Mouse (Mus musculus) liver, embryonic 16.5 days (tissue): ENCODE measurements around the gene Cacnb4. TPM values are rescaled to one million over a fixed set of nuclear protein-coding genes. Genes with fewer than 3 reads are reported as not detected.

Experiments used
- ATAC-seq: fragments of 200-750 bp; cut with Nextera tagmentation; 2 replicates; pipeline ENCODE4 v1.8.0; 2017; ENCODE audit warnings: low read depth, mild to moderate bottlenecking, moderate number of reproducible peaks, moderate library complexity
- H3K27ac ChIP-seq: fragments of 300-500 bp; sonication (generic); 2 replicates; pipeline ENCODE4 v1.5.1; 2014; ENCODE audit warnings: mild to moderate bottlenecking, low read length
- H3K27me3 ChIP-seq: fragments of 300-500 bp; sonication (generic); 2 replicates; pipeline ENCODE4 v1.6.1; 2014; ENCODE audit warnings: low read depth, low read length, mixed read lengths; ENCODE audit not compliant: control insufficient read depth, insufficient read depth
- H3K36me3 ChIP-seq: fragments of 300-500 bp; sonication (generic); 2 replicates; pipeline ENCODE4 v1.6.1; 2014; ENCODE audit warnings: mild to moderate bottlenecking; ENCODE audit not compliant: control insufficient read depth, insufficient read depth
- H3K4me1 ChIP-seq: fragments of 300-500 bp; sonication (generic); 2 replicates; pipeline ENCODE4 v1.6.1; 2014; ENCODE audit warnings: low read depth, low read length, mixed read lengths; ENCODE audit not compliant: control insufficient read depth
- H3K4me2 ChIP-seq: fragments of 300-500 bp; sonication (generic); 2 replicates; pipeline ENCODE4 v1.6.1; 2014; ENCODE audit warnings: low read depth, low read length, mixed read lengths
- H3K4me3 ChIP-seq: fragments of 300-500 bp; sonication (generic); 2 replicates; pipeline ENCODE4 v1.5.1; 2014; ENCODE audit warnings: low read depth, mild to moderate bottlenecking, low read length
- H3K9ac ChIP-seq: fragments of 300-500 bp; sonication (generic); 2 replicates; pipeline ENCODE4 v1.6.1; 2014; ENCODE audit warnings: low read depth, low read length
- H3K9me3 ChIP-seq: fragments of 300-500 bp; sonication (generic); replicated peaks from 2 replicates; pipeline ENCODE4 v1.6.1; 2016; ENCODE audit warnings: low read length; ENCODE audit not compliant: control insufficient read depth
- WGBS: fragments of 180-500 bp; shearing (Covaris S2); extraction: QIAGEN DNeasy Blood & Tissue Kit; methylation state at CpG from one replicate; pipeline ENCODE4 v1.1.7; 2014; ENCODE audit not compliant: insufficient replicate concordance; 5-methylcytosine and 5-hydroxymethylcytosine counted together
- polyA plus RNA-seq: library from polyadenylated mRNA; unstranded; fragments of >200 nt; fragmentation: Nextera tagmentation; extraction: Ambion mirVana; gene quantifications from 2 replicates; pipeline ENCODE4 v1.2.1, GENCODE M21; 2015

The Cacnb4 gene
- polyA plus RNA-seq, 1 experiment from 2014 or later = 0.12 TPM

GRCm38 (mm10) chr2:52523056-52523715 lies 153.4 kb downstream of the Cacnb4 start:
- Histone ChIP-seq H3K9me3 (no peaks in the 10 kb centered on the region), H3K4me3 (no peak overlapping the region), H3K27me3 (no peaks in the 10 kb centered on the region), H3K9ac (no peak overlapping the region), H3K4me1 (no peaks in the 10 kb centered on the region), H3K4me2 (no peak overlapping the region), H3K27ac (no peak overlapping the region), H3K36me3 (no peaks in the 10 kb centered on the region)
- no peak for ATAC-seq
- 63% methylated on average over 7 of the region's 7 CpGs for WGBS

- no peak for ATAC-seq
- no peaks in the 10 kb centered on the region for H3K4me1 ChIP-seq
- H3K4me3 ChIP-seq = no peak overlapping the region
- no peak overlapping the region for H3K27ac ChIP-seq
- no peak overlapping the region for H3K9ac ChIP-seq
- H3K36me3 ChIP-seq = no peaks in the 10 kb centered on the region
- no peaks in the 10 kb centered on the region for H3K9me3 ChIP-seq
- no peak overlapping the region for H3K4me2 ChIP-seq
- WGBS = 56% methylated on average over 1 of the region's 1 CpGs
- H3K27me3 ChIP-seq = no peaks in the 10 kb centered on the region
These were observed 155.6 kb downstream of the Cacnb4 start for GRCm38 (mm10) chr2:52521012-52521411.

- no peak for ATAC-seq
- Histone ChIP-seq H3K9me3 (no peaks in the 10 kb centered on the region), H3K27me3 (no peaks in the 10 kb centered on the region)
These were observed 157.9 kb downstream of the Cacnb4 start for GRCm38 (mm10) chr2:52518740-52519139.

GRCm38 (mm10) chr2:52516534-52516933 lies 160.1 kb downstream of the Cacnb4 start:
- Histone ChIP-seq H3K27me3 (no peaks in the 10 kb centered on the region), H3K27ac (no peak overlapping the region), H3K36me3 (no peaks in the 10 kb centered on the region), H3K9ac (no peak overlapping the region), H3K9me3 (no peaks in the 10 kb centered on the region), H3K4me1 (no peaks in the 10 kb centered on the region), H3K4me3 (no peak overlapping the region), H3K4me2 (no peak overlapping the region)
- 65% methylated on average over 3 of the region's 3 CpGs for WGBS
- ATAC-seq = no peak

More at GRCm38 (mm10) chr2:52518740-52519139, 157.9 kb downstream of the Cacnb4 start:
- Histone ChIP-seq H3K4me2 (no peak overlapping the region), H3K4me3 (no peak overlapping the region), H3K9ac (no peak overlapping the region), H3K27ac (no peak overlapping the region), H3K4me1 (no peaks in the 10 kb centered on the region), H3K36me3 (no peaks in the 10 kb centered on the region)
- WGBS = 71% methylated on average over 4 of the region's 4 CpGs

- Histone ChIP-seq H3K4me3 (no peak overlapping the region), H3K27ac (no peak overlapping the region), H3K4me2 (no peak overlapping the region), H3K4me1 (no peaks in the 10 kb centered on the region), H3K27me3 (no peaks in the 10 kb centered on the region), H3K9me3 (no peaks in the 10 kb centered on the region), H3K36me3 (no peaks in the 10 kb centered on the region), H3K9ac (no peak overlapping the region)
- ATAC-seq = no peak
- WGBS = 29% methylated on average over 3 of the region's 3 CpGs
These were observed 163.7 kb downstream of the Cacnb4 start for GRCm38 (mm10) chr2:52512865-52513388.

- no peak overlapping the region for H3K4me2 ChIP-seq
- H3K27ac ChIP-seq = no peak overlapping the region
- no peaks in the 10 kb centered on the region for H3K27me3 ChIP-seq
- no peaks in the 10 kb centered on the region for H3K4me1 ChIP-seq
- 53% methylated on average over 3 of the region's 3 CpGs for WGBS
- ATAC-seq = no peak
- H3K36me3 ChIP-seq = no peaks in the 10 kb centered on the region
- H3K9ac ChIP-seq = no peak overlapping the region
- no peak overlapping the region for H3K4me3 ChIP-seq
- no peaks in the 10 kb centered on the region for H3K9me3 ChIP-seq
These were observed 164.4 kb downstream of the Cacnb4 start for GRCm38 (mm10) chr2:52512206-52512605.

- WGBS = 51% methylated on average over 13 of the region's 13 CpGs
- no peaks in the 10 kb centered on the region for H3K36me3 ChIP-seq
- no peak overlapping the region for H3K9ac ChIP-seq
- H3K27me3 ChIP-seq = no peaks in the 10 kb centered on the region
- no peak for ATAC-seq
- no peak overlapping the region for H3K4me2 ChIP-seq
- H3K4me3 ChIP-seq = no peak overlapping the region
- no peaks in the 10 kb centered on the region for H3K4me1 ChIP-seq
- H3K27ac ChIP-seq = no peak overlapping the region
- no peaks in the 10 kb centered on the region for H3K9me3 ChIP-seq
These were observed 164.8 kb downstream of the Cacnb4 start for GRCm38 (mm10) chr2:52511799-52512198.

- Histone ChIP-seq H3K4me2 (no peak overlapping the region), H3K36me3 (no peaks in the 10 kb centered on the region), H3K9me3 (no peaks in the 10 kb centered on the region), H3K4me1 (no peaks in the 10 kb centered on the region), H3K27me3 (no peaks in the 10 kb centered on the region), H3K27ac (no peak overlapping the region), H3K4me3 (no peak overlapping the region), H3K9ac (no peak overlapping the region)
- WGBS = 78% methylated on average over 19 of the region's 19 CpGs
- ATAC-seq = no peak
These were observed 166.7 kb downstream of the Cacnb4 start for GRCm38 (mm10) chr2:52509779-52510500.

GRCm38 (mm10) chr2:52505164-52505563 lies 171.5 kb downstream of the Cacnb4 start:
- H3K4me3 ChIP-seq = no peak overlapping the region
- H3K9ac ChIP-seq = no peak overlapping the region
- WGBS = 69% methylated on average over 2 of the region's 2 CpGs
- ATAC-seq = peak; percentile 53; the same call in 1 of the 2 replicates
- no peaks in the 10 kb centered on the region for H3K4me1 ChIP-seq
- no peak overlapping the region for H3K27ac ChIP-seq
- no peak overlapping the region for H3K4me2 ChIP-seq
- H3K9me3 ChIP-seq = no peaks in the 10 kb centered on the region
- H3K36me3 ChIP-seq = no peaks in the 10 kb centered on the region
- no peaks in the 10 kb centered on the region for H3K27me3 ChIP-seq
